Mouse (Mus musculus) cortical plate, adult 2 months (tissue): Measurements from ENCODE around the gene Ext2.

Experiments
- CTCF ChIP-seq: fragments of 200-500 bp; IDR thresholded peaks from 2 replicates; pipeline ENCODE4 v1.5.1; 2011; ENCODE audit warnings: mild to moderate bottlenecking, control low read depth, low read length; ENCODE audit not compliant: insufficient read depth; ENCODE audit errors: extremely low read depth
- POLR2A ChIP-seq: fragments of 200-500 bp; IDR thresholded peaks from 2 replicates; pipeline ENCODE4 v1.6.1; 2011; ENCODE audit warnings: mild to moderate bottlenecking, low read length, control low read depth; ENCODE audit not compliant: insufficient read depth; ENCODE audit errors: extremely low read depth

DNA sequence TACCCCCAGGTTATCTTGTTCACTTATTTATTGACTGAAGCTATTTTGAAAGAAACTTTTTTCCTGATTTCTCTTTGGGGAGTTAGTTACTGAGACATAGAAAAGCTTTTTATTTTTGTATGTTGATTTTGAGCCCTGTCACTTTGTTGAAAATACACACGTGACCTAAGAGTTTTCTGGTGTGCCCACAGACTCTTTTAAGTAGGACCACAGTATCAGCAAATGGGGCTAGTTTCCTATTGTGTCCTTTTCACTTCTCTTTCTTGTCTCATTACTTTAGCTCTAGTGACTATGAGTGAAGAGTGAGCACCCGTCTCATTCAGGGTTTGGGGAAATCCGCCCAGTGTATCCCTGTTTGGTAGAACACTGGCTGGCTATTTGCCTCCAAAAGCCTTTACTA is 62.0 kb downstream of the Ext2 start:
- TF ChIP-seq POLR2A (no peak), CTCF (no peak)
